Mouse (Mus musculus): ENCODE results near the gene Slc22a6. TPM values are rescaled to one million over a fixed set of nuclear protein-coding genes. Genes with fewer than 3 reads are reported as not detected.

Gene Slc22a6
- polyA plus RNA-seq, 1 experiment from 2014 or later = 0.03 TPM

- TF ChIP-seq CTCF (IDR thresholded peaks at IDR 0.05; ENCODE audit: low read depth) = no peak
- Histone ChIP-seq H3K4me1 (replicated peaks; ENCODE audit: control insufficient read depth, insufficient read depth, low read length) (no peaks in the 10 kb centered on the region), H3K4me3 (ENCODE audit: low read depth, low read length) (no peak overlapping the region), H3K9me3 (ENCODE audit: control insufficient read depth) (no peaks in the 10 kb centered on the region), H3K9ac (ENCODE audit: low read depth, low read length) (no peak overlapping the region), H3K27me3 (replicated peaks; ENCODE audit: control insufficient read depth, insufficient read depth, low read length) (no peaks in the 10 kb centered on the region), H3K4me2 (replicated peaks; ENCODE audit: low read depth) (no peak overlapping the region), H3K36me3 (ENCODE audit: control insufficient read depth, insufficient read depth) (no peaks in the 10 kb centered on the region), H3K27ac (ENCODE audit: low read depth, low read length) (no peak overlapping the region)
- ATAC-seq = no peak
- WGBS = 43% methylated on average over 5 of the region's 5 CpGs
These were observed 24.2 kb downstream of the Slc22a6 start for GRCm38 (mm10) chr19:8642086-8642485.

DNA sequence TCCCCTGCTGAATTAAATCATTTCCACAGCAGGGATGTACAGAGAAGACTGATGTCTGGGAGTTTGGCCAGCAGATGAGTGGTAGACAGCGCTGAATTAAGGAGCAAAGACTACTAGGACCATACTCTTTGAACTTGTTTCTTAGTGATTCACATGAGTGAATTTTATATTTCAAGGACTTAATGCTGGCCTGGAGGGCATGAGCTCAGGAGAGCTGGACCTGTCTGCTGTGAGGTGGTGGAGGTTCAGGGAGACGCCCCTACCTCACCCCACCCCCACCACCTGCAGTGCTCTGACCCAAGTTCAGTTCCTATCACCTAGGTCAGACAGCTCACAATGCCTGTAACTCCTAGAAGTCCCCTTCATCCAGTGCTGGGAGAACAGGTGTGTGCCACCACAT, 28.6 kb downstream of the Slc22a6 start:
- Histone ChIP-seq H3K4me2 (replicated peaks; ENCODE audit: low read depth) (no peak overlapping the region), H3K27ac (ENCODE audit: low read depth, low read length) (no peak overlapping the region), H3K36me3 (ENCODE audit: control insufficient read depth, insufficient read depth) (no peaks in the 10 kb centered on the region), H3K9me3 (ENCODE audit: control insufficient read depth) (no peaks in the 10 kb centered on the region), H3K27me3 (replicated peaks; ENCODE audit: control insufficient read depth, insufficient read depth, low read length) (no peaks in the 10 kb centered on the region), H3K4me3 (ENCODE audit: low read depth, low read length) (no peak overlapping the region), H3K9ac (ENCODE audit: low read depth, low read length) (no peak overlapping the region), H3K4me1 (replicated peaks; ENCODE audit: control insufficient read depth, insufficient read depth, low read length) (no peaks in the 10 kb centered on the region)
- no peak for ATAC-seq
- WGBS = 58% methylated on average over 2 of the region's 2 CpGs
- no peak for TF ChIP-seq CTCF (IDR thresholded peaks at IDR 0.05; ENCODE audit: low read depth)

- ATAC-seq = no peak
- Histone ChIP-seq H3K9me3 (ENCODE audit: control insufficient read depth) (no peaks in the 10 kb centered on the region), H3K27me3 (replicated peaks; ENCODE audit: control insufficient read depth, insufficient read depth, low read length) (no peaks in the 10 kb centered on the region), H3K4me1 (replicated peaks; ENCODE audit: control insufficient read depth, insufficient read depth, low read length) (no peaks in the 10 kb centered on the region), H3K9ac (ENCODE audit: low read depth, low read length) (no peak overlapping the region), H3K4me2 (replicated peaks; ENCODE audit: low read depth) (no peak overlapping the region), H3K4me3 (ENCODE audit: low read depth, low read length) (no peak overlapping the region), H3K36me3 (ENCODE audit: control insufficient read depth, insufficient read depth) (no peaks in the 10 kb centered on the region), H3K27ac (ENCODE audit: low read depth, low read length) (no peak overlapping the region)
- no peak for TF ChIP-seq CTCF (IDR thresholded peaks at IDR 0.05; ENCODE audit: low read depth)
These were observed 38.0 kb downstream of the Slc22a6 start for GRCm38 (mm10) chr19:8655833-8656232.

- no peaks in the 10 kb centered on the region for H3K36me3 ChIP-seq (ENCODE audit: control insufficient read depth, insufficient read depth)
- H3K4me1 ChIP-seq (replicated peaks; ENCODE audit: control insufficient read depth, insufficient read depth, low read length) = no peaks in the 10 kb centered on the region
- H3K27me3 ChIP-seq (replicated peaks; ENCODE audit: control insufficient read depth, insufficient read depth, low read length) = no peaks in the 10 kb centered on the region
- 79% methylated on average over 4 of the region's 4 CpGs for whole genome bisulfite sequencing
- ATAC-seq = no peak
- no peaks in the 10 kb centered on the region for H3K9me3 ChIP-seq (ENCODE audit: control insufficient read depth)
- TF ChIP-seq CTCF (IDR thresholded peaks at IDR 0.05; ENCODE audit: low read depth) = no peak
- H3K4me2 ChIP-seq (replicated peaks; ENCODE audit: low read depth) = no peak overlapping the region
- no peak overlapping the region for H3K4me3 ChIP-seq (ENCODE audit: low read depth, low read length)
- no peak overlapping the region for H3K27ac ChIP-seq (ENCODE audit: low read depth, low read length)
- H3K9ac ChIP-seq (ENCODE audit: low read depth, low read length) = no peak overlapping the region
These were observed 38.5 kb downstream of the Slc22a6 start for GRCm38 (mm10) chr19:8656341-8656740.

DNA sequence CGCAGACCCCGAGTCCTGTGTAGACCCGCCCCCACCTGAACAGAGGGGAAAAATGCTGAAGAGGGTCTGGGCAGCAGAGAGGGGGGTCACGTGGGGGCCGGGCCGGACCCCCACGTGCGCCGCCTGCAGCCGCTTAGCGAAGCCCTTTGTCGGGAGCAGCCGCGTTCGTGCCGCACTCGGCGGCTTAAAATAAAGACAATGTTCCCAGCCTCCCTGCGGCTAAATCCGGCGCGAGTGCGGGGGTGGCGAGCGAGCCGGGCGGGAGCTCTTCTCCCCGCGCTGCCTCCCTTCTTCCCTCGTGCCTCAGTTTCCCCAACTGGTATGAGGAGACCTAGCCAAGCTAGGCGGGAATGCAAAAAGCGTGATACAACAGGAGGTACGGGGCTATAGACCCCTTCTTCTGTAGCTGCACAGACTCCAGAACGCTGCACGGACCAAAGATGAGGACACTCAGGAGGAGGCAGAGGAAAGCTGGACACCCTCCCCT, 44.0 kb downstream of the Slc22a6 start:
- H3K27me3 ChIP-seq (replicated peaks; ENCODE audit: control insufficient read depth, insufficient read depth, low read length) = 0 out of 2 replicates have a peak, but pooled peaks cover 3% of the 10 kb centered on the region
- 2% methylated on average over 35 of the region's 35 CpGs for WGBS
- H3K27ac ChIP-seq (ENCODE audit: low read depth, low read length) = no peak overlapping the region
- no peaks in the 10 kb centered on the region for H3K36me3 ChIP-seq (ENCODE audit: control insufficient read depth, insufficient read depth)
- 0 out of 2 replicates have a peak, but pooled peaks cover 3% of the 10 kb centered on the region for H3K4me1 ChIP-seq (replicated peaks; ENCODE audit: control insufficient read depth, insufficient read depth, low read length)
- H3K9ac ChIP-seq (ENCODE audit: low read depth, low read length) = no peak overlapping the region
- TF ChIP-seq CTCF (IDR thresholded peaks at IDR 0.05; ENCODE audit: low read depth) = no peak
- no peaks in the 10 kb centered on the region for H3K9me3 ChIP-seq (ENCODE audit: control insufficient read depth)
- peak overlapping the region; percentile 32 for H3K4me3 ChIP-seq (ENCODE audit: low read depth, low read length)
- ATAC-seq = no peak; the same call in 1 of the 2 replicates
- peak overlapping the region; percentile 78 for H3K4me2 ChIP-seq (replicated peaks; ENCODE audit: low read depth)

DNA sequence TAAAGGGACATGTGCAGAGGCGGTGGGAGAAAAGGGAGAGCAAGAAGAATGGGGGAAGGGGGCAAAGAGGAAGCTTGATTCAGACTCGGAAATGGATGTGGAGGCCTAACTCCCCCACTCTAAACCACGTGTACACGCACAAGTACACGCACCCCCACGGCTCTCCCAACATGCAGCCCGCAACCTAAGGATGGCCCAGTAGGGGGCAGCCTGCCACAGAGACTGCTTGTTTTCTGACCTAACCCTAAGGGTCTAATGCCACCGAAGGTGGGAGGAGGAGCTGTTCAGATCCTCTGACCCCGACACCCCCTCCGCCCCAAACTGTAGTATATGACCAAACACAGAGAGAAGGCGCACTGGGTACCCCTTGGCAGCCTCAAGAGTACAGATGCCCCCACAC, 44.5 kb downstream of the Slc22a6 start:
- no peak overlapping the region for H3K9ac ChIP-seq (ENCODE audit: low read depth, low read length)
- ATAC-seq = no peak; the same call in 1 of the 2 replicates
- peak; percentile 75 for TF ChIP-seq CTCF (IDR thresholded peaks at IDR 0.05; ENCODE audit: low read depth)
- peak overlapping the region; percentile 78 for H3K4me2 ChIP-seq (replicated peaks; ENCODE audit: low read depth)
- H3K36me3 ChIP-seq (ENCODE audit: control insufficient read depth, insufficient read depth) = no peaks in the 10 kb centered on the region
- no peaks in the 10 kb centered on the region for H3K9me3 ChIP-seq (ENCODE audit: control insufficient read depth)
- WGBS = 7% methylated on average over 11 of the region's 11 CpGs
- 0 out of 2 replicates have a peak, but pooled peaks cover 3% of the 10 kb centered on the region for H3K4me1 ChIP-seq (replicated peaks; ENCODE audit: control insufficient read depth, insufficient read depth, low read length)
- no peak overlapping the region for H3K27ac ChIP-seq (ENCODE audit: low read depth, low read length)
- 0 out of 2 replicates have a peak, but pooled peaks cover 3% of the 10 kb centered on the region for H3K27me3 ChIP-seq (replicated peaks; ENCODE audit: control insufficient read depth, insufficient read depth, low read length)
- peak overlapping the region; percentile 32 for H3K4me3 ChIP-seq (ENCODE audit: low read depth, low read length)

Measured in intestine, postnatal 0 days (tissue).